In genomic region chr4:140283398-140283797, GRCm38 (mm10) we compare ENCODE assay signal across 8 mouse cellular contexts. TPM values are rescaled to one million over a fixed set of nuclear protein-coding genes. Genes with fewer than 3 reads are reported as not detected.
DNase-seq lines count a peak whose midpoint lies in the region; ATAC-seq and TF ChIP-seq lines count a peak whose summit lies in the region.

No protein-coding gene starts in this region.

- no peak for TF ChIP-seq CTCF in kidney, postnatal 0 days (IDR thresholded peaks at IDR 0.05; ENCODE audit: low read depth)

- no peak overlapping the region for H3K27ac ChIP-seq in midbrain, embryonic 10.5 days (replicated peaks)
- H3K27ac ChIP-seq in midbrain, embryonic 13.5 days = no peak overlapping the region
- no peak overlapping the region for H3K27ac ChIP-seq in kidney, postnatal 0 days

- no peak overlapping the region for H3K4me3 ChIP-seq in midbrain, embryonic 10.5 days
- no peak overlapping the region for H3K4me3 ChIP-seq in midbrain, embryonic 13.5 days (replicated peaks)
- no peak overlapping the region for H3K4me3 ChIP-seq in kidney, postnatal 0 days (replicated peaks; ENCODE audit: low read depth, low read length)

- peak; percentile 38 for DNase-seq in midbrain, embryonic 10.5 days (ENCODE audit: low spot score)
- DNase-seq in adrenal gland, adult 8-10 months = peak; percentile 23
- DNase-seq in kidney, postnatal 0 days (ENCODE audit: low spot score) = peak; percentile 80
- peak; percentile 23 for DNase-seq in ovary, postnatal 14 days (ENCODE audit: low spot score)
- no peak for DNase-seq in cerebellum, postnatal 14 days
- no peak for DNase-seq in natural killer cell, adult 2 months (ENCODE audit: low spot score in 2 of 2)
- DNase-seq in frontal cortex, postnatal 25 days (ENCODE audit: low spot score in 2 of 2) = no peak

- no peaks in the 10 kb centered on the region for H3K36me3 ChIP-seq in midbrain, embryonic 10.5 days
- H3K36me3 ChIP-seq in midbrain, embryonic 13.5 days = no peaks in the 10 kb centered on the region
- no peaks in the 10 kb centered on the region for H3K36me3 ChIP-seq in kidney, postnatal 0 days (ENCODE audit: insufficient read depth, low read length)

- peaks cover 4% of the 10 kb centered on the region; the same call in 1 of the 2 replicates for H3K9me3 ChIP-seq in midbrain, embryonic 10.5 days (replicated peaks)
- H3K9me3 ChIP-seq in midbrain, embryonic 13.5 days = no peaks in the 10 kb centered on the region
- no peaks in the 10 kb centered on the region; the same call in 1 of the 2 replicates for H3K9me3 ChIP-seq in kidney, postnatal 0 days (replicated peaks; ENCODE audit: low read length)

- H3K4me2 ChIP-seq in midbrain, embryonic 13.5 days (replicated peaks) = no peak overlapping the region
- no peak overlapping the region for H3K4me2 ChIP-seq in kidney, postnatal 0 days (ENCODE audit: low read length)

- WGBS in midbrain, embryonic 10.5 days = 41% methylated on average over 2 of the region's 2 CpGs
- WGBS in midbrain, embryonic 13.5 days = 5% methylated on average over 2 of the region's 2 CpGs
- WGBS in kidney, postnatal 0 days = 0% methylated on average over 2 of the region's 2 CpGs

- ATAC-seq in midbrain, embryonic 13.5 days = no peak
- ATAC-seq in kidney, postnatal 0 days (replicated peaks; ENCODE audit: low FRiP score, low read depth) = peak; percentile 49; the same call in 1 of the 2 replicates

- no peaks in the 10 kb centered on the region for H3K27me3 ChIP-seq in midbrain, embryonic 10.5 days (ENCODE audit: low read depth, poor library complexity, severe bottlenecking)
- no peaks in the 10 kb centered on the region for H3K27me3 ChIP-seq in midbrain, embryonic 13.5 days
- H3K27me3 ChIP-seq in kidney, postnatal 0 days (ENCODE audit: insufficient read depth, low read length) = no peaks in the 10 kb centered on the region

- H3K9ac ChIP-seq in midbrain, embryonic 13.5 days (replicated peaks) = no peak overlapping the region
- no peak overlapping the region for H3K9ac ChIP-seq in kidney, postnatal 0 days (ENCODE audit: low read depth, low read length)

- H3K4me1 ChIP-seq in midbrain, embryonic 10.5 days = peaks cover 6% of the 10 kb centered on the region; the same call in 1 of the 2 replicates
- H3K4me1 ChIP-seq in midbrain, embryonic 13.5 days (replicated peaks) = peaks cover 17% of the 10 kb centered on the region
- H3K4me1 ChIP-seq in kidney, postnatal 0 days (replicated peaks; ENCODE audit: insufficient read depth, low read length) = no peaks in the 10 kb centered on the region

RNA-seq across cellular contexts. Expression of gene Igsf21, which starts 36.8 kb away (rescaled TPM):
- polyA plus RNA-seq in midbrain, embryonic 10.5 days (2016; fragmentation: Nextera tagmentation; extraction: Ambion mirVana) = 9.5 and 19.8 TPM in 2 replicates
- polyA plus RNA-seq in midbrain, embryonic 13.5 days (2015; fragmentation: Nextera tagmentation; extraction: Ambion mirVana) = 57.0 and 58.9 TPM in 2 replicates
- 1 to 10 TPM in 3 of 4 experiments, under 1 TPM in 1; 0.46 to 1.7 (median 1.2) TPM for total RNA-seq in adrenal gland, adult 8-10 months (2022)
- 1.2 and 1.3 TPM in 2 replicates for polyA plus RNA-seq in kidney, postnatal 0 days (2015; fragmentation: Nextera tagmentation; extraction: Ambion mirVana)

Comparison
In these comparisons a context has a peak if more than half of its experiments do, and no peak if none do; other contexts are left out.
1. DNase-seq: peak in midbrain, embryonic 10.5 days (single experiment), adrenal gland, adult 8-10 months (single experiment), kidney, postnatal 0 days (single experiment) and ovary, postnatal 14 days (single experiment); none in cerebellum, postnatal 14 days (0 of 2), natural killer cell, adult 2 months (0 of 2) and frontal cortex, postnatal 25 days (0 of 2).